Mouse (Mus musculus) urinary bladder, adult 18-20 months (tissue): ENCODE data around the gene Pla2g12a.
A peak's percentile ranks its signal among the peaks of the same experiment; 100 is the strongest.

Experiments
- DNase-seq, 2 experiments: peaks; one replicate each; pipeline ENCODE4 v3.0.0; 2022; ENCODE audit warnings: low spot score in 2 of 2, mixed read lengths in 2 of 2

Gene Pla2g12a

DNA sequence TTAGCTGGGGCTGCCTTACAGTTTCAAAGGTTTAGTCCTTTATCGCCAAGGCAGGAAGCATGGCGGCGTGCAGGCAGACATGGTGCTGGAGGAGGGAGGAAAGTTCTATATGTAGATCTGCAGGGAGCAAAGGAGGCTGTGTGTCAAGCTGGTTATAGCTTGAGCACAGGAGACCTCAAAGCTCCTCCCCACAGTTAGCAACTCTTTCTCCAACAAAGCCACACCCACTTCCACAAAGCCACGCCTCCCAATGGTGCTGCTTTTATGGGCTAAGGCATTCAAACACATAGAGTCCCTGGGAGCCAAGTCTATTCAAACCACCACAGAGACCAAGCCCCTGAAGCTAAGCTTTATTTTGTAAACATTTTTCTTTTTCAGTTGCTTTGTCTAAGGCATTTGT lies 20.5 kb downstream of the Pla2g12a start:
- no peak for DNase-seq

DNA sequence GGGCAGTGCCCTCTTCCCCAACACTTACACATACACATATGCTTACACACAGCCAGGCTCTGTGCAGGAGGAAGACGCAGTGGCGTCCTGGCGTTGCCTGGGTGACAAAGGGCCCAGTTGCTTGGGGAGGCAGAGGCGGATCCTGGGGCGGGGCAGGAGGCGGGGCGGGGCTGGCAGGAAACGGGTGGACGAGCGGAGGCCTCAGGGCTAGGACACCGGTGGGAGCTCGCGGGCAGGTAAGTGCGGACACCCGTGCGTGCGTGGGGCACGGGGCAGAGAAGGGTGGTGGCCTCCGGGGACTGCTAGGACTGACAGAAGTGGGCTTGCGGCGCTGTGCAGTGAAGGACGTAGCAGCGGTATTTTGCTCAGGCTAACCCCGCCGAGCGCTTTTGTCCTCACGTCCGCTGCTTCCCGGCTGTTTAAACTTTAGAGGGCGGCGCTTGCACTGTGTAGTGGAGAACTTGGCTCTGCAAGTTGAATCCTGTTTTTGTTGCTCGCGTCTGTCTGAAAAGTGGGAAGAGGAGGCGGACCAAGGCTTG lies 22.9 kb downstream of the Pla2g12a start, which contains the start of gene Casp6:
Gene Casp6 (plus strand): TSS at position 155 of the 539 bp plus-strand sequence.
- DNase-seq: peak; percentile 83 to 89

GRCm38 (mm10) chr3:129903369-129903768 lies 25.0 kb downstream of the Pla2g12a start:
- no peak for DNase-seq

- DNase-seq: no peak
These were observed 25.5 kb downstream of the Pla2g12a start for GRCm38 (mm10) chr3:129903866-129904265.

- no peak for DNase-seq
These were observed 26.2 kb downstream of the Pla2g12a start for GRCm38 (mm10) chr3:129904381-129905132.

DNA sequence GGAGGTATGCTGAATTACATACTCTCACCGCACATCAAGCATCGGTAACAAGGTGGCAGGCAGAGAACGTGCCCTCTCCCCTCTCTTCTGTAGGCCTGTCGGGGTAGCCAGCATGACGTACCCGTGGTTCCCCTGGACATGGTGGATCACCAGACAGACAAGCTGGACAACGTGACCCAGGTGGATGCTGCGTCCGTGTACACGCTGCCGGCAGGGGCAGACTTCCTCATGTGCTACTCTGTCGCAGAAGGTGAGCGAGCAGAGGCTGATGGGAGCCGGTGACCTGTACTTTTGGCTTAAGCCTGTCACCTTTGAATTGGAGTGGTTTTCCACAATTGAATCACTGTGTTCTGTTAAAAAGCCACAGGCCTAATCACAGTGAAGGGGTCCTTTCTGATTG lies 33.6 kb downstream of the Pla2g12a start:
- no peak for DNase-seq

DNA sequence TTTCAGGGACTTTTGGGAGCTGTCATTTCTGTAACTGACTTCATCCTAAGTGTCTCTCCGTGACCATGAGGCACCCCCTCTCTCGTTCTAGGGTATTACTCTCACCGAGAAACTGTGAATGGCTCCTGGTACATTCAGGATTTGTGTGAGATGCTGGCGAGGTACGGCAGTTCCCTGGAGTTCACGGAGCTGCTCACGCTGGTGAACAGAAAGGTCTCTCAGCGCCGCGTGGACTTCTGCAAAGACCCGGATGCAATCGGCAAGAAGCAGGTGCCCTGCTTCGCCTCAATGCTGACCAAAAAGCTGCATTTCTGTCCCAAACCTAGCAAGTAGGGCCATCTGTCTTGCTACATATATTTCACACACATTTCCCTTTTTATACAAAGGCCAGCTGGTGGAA lies 34.8 kb downstream of the Pla2g12a start:
- no peak for DNase-seq

GRCm38 (mm10) chr3:129917424-129917823 lies 39.0 kb downstream of the Pla2g12a start:
- no peak for DNase-seq

GRCm38 (mm10) chr3:129918434-129918833 lies 40.0 kb downstream of the Pla2g12a start:
- DNase-seq: peak; percentile 31 to 39

DNA sequence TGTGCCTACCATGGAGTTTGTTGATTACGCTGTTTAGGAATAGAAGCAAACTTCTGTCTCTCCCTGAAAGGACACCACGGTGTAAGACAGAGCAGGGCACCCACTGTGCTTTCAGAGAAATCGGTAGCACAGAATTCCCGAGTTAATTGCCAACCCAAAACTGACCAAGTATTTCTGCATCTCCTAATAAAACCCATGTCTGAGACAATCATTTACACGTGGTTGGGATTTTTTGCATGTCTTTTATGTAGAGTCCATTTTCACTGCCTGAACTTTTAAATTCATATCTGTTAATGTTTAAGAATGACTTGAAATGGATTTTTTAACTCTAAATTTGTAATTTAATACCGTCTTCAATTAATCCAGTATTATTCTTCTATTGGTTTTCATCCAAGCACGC lies 45.2 kb downstream of the Pla2g12a start:
- DNase-seq: no peak

GRCm38 (mm10) chr3:129925861-129926260 lies 47.5 kb downstream of the Pla2g12a start:
- DNase-seq: no peak

DNA sequence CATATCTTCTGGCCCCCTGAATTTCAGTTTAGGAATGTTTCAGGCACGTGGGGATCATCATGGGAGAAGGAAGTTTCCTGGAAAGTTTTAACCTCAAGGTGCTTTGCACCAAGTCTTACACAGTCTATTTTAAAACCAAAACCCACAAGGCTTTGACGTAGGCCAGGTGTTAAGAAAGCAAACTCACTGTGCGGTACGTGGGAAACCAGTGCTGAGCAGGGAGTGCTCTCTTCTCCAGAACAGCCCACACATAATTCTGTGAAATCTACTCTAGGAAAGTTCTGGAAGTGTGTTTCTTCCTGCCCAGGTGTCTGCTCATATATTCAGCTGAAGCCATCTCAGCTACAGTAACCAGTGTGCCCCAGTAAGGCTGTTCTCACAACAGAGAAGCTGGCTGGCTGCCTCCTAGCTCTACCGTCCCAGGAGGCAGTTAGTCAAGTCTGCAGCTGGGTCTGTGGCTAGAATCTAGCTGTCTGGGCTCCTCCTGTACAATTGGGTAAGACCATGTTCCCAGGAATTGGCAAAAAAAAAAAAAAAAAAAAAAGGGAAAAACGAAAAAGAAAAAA lies 51.9 kb downstream of the Pla2g12a start:
- no peak for DNase-seq

- no peak for DNase-seq
These were observed 54.0 kb downstream of the Pla2g12a start for GRCm38 (mm10) chr3:129932443-129932842.

- no peak for DNase-seq
These were observed 58.2 kb downstream of the Pla2g12a start for GRCm38 (mm10) chr3:129936561-129936960.

DNA sequence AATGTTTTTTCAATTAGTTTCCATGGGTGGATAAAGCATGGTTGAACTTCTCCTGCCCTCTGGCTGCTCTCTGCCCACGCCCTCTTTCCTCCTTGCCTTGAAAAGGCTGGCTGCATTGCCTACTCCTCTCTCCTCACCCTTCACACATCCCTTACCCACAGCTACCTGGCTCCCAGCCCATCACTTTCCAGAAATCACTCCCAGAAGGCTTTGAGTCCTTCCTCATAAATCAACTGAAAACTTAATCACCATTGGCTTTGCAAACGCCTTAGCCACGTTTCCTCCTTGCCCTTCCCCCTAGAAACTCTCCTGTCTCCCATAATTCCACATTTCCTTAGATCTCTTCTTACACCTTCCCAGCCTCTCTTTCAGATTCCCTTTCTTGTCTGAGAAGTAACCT lies 59.4 kb downstream of the Pla2g12a start:
- DNase-seq: peak in 1 of 2 experiments; percentile 38

GRCm38 (mm10) chr3:129939058-129939457 lies 60.7 kb downstream of the Pla2g12a start:
- no peak for DNase-seq

- DNase-seq: no peak
These were observed 62.4 kb downstream of the Pla2g12a start for GRCm38 (mm10) chr3:129940780-129941179.

- no peak for DNase-seq
These were observed 62.9 kb downstream of the Pla2g12a start for GRCm38 (mm10) chr3:129941291-129941690.

DNA sequence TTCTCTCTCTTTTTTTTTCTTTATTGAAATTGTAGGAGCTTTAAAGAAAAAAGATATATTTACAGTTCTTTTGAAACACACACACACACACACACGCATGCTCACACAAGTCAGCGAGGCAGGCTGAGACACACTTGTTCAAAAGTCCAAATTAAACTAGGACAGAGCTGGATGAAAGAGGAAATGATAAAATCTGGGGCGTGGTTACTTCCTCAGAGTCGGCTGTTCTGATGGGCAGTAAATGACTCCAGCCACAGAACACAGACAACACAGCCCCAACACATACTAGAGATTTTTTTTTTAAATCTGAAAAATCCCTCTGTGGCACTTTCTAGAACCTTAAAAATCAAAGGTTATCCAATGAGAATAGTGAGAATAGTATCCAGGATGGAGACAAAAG lies 65.4 kb downstream of the Pla2g12a start:
- no peak for DNase-seq
